Mouse (Mus musculus) cerebellum, adult (tissue): ENCODE measurements around the gene Celf6.

Experiments used
- ATAC-seq: cut with Nextera tagmentation; 2 replicates; pipeline ENCODE4 v1.9.2; 2017; ENCODE audit warnings: mild to moderate bottlenecking, moderate library complexity, mixed read lengths; ENCODE audit not compliant: insufficient number of reproducible peaks, low FRiP score, low TSS enrichment

Gene Celf6

GRCm38 (mm10) chr9:59584871-59585308 is 7.2 kb downstream of the Celf6 start:
- ATAC-seq = peak; percentile 65; the same call in 1 of the 2 replicates

GRCm38 (mm10) chr9:59588252-59588651 is 10.5 kb downstream of the Celf6 start:
- no peak for ATAC-seq

- no peak for ATAC-seq
These were observed 11.3 kb downstream of the Celf6 start for GRCm38 (mm10) chr9:59588710-59589671.

DNA sequence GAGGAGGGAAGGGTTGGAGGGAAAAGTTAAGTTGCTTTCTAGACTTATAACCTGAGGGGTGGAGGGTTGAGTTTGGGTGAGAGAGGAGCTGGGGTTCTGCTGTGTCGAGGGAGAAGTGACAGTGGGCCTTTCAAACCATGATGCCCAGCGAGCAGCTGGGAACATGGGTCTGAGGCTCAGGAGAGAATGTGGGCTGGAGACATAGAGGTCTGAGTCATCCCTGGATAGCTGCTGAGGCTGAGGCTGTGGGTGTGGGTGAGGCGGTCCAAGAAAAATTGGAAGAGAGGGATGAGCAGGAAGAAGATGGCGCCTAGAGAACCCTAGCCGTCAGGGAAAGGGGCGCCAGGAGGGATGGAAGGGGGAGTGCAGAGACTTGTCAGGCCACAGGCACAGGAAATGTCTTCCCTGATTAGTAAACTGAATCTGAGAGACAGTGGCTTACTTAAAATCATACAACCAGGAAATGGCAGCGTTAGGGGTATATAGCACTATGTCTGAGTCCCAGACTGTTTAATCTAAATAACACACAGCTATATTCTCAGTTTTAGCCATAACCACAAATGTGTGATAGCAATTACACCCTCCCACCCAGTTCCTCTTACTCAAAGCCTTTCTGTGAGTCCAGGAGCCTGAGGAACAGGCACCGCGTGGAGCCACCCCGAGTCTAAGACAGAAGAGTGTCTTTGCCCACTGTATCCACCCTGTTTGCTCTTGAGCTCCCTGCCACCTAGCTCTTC is 12.2 kb downstream of the Celf6 start:
- no peak for ATAC-seq

GRCm38 (mm10) chr9:59601661-59602060 is 23.9 kb downstream of the Celf6 start:
- ATAC-seq = no peak

GRCm38 (mm10) chr9:59605967-59606366 is 28.2 kb downstream of the Celf6 start:
- ATAC-seq = no peak

DNA sequence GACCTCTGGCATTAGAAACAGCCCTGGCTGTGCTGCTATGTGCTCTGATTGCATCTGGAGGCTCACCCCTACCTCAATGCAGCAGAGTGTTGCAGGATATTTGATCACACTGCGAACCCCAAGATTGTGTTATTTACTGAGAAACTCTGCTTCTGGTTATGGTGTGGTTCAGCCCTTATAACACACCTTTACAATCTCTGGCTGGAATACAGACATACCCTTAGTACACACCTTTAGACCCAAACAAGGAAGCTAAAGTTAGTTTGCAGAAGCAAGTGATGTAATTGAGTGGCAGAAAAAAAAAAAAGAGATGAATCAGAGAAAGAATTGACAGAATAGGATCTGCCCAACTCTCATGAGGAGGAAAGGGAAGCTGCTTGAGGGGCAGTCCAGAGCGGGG is 33.2 kb downstream of the Celf6 start:
- ATAC-seq = no peak

DNA sequence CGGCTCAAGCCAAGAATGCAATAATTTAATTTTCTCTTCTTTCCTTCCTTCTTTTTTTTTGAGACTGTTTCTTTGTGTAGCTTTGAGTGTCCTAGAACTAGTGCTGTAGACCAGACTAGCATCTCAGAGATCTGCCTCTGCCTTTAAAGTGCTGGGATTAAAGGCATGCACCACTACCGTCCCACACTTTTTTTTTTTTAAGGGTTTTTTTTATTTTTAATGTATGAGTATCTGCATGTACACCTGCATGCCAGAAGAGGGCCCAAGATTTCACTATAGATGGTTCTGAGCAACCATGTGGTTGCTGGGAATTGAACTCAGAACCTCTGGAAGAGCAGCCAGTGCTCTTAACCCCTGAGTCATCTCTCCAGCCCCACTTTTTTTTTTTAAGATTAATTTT is 38.1 kb downstream of the Celf6 start:
- ATAC-seq = no peak

DNA sequence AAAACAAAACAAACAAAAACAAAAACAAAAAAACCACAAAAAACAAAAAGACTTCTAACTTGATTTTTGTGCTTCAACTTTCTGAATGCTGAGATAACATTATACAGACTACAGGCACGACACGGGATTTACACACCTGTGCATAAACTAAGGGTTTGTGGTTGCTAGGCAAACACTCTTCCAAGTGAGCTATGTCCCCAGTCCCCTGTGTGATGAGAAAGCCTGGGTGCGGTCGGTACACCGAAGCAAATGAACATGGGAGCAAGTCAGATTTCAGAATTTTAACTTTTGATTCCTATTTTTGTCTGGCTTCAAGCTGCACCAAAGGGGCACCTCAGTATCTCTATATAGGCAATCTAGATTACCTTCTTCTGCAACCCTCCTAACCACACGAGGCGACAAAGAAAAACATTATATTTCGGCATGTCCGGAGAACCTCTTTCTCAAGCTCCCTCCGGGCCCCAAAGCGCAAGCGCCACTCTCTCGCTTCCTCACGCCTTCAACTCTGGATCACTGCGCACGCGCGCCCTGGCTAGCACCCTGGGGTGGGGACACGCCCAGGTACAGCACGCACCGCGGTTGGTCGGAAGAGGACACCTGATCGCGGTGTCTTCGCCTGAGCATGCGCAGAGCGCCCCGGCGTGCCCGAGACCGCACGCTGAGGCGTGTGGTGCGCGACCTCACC is 39.0 kb downstream of the Celf6 start, which contains the start of gene Parp6:
TSS of gene Parp6 (plus strand) at position 663 of the 685 bp plus-strand sequence.
- ATAC-seq = peak; percentile 93

DNA sequence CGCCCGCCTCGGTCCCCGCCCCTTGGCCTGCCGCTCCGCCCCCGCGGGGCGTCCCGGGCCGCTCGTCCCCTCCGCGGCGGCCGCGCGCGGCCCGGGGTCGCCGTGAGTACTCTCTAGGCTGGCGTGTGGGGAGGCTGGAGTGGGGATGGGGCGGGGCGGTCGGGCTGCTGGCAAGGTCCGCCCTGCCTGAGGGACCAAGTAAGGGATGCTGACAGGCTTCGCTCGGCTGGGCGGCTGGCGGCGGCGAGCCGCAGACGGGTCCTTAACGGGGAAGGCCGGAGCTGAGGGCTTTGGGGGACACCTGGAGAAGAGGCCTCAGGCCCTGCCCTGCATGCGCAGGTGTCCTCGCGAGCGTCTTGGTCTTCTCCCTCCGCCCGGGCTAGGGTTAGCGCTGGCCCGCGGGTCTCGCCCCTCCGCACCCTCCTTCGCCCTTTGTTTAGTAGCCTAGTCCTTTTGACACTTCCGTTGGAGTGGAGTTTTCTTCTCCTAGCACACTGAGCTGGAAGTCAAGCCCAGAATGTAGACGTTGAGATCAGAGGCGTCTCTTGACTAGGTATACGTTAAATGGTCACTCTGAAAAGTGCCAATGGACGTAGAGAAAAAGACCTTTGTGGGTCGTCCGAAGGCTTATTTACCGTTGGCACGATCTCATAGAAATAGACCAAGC is 39.7 kb downstream of the Celf6 start:
- ATAC-seq = peak; percentile 83

GRCm38 (mm10) chr9:59638372-59638771 is 60.7 kb downstream of the Celf6 start:
- no peak for ATAC-seq

GRCm38 (mm10) chr9:59639936-59640335 is 62.2 kb downstream of the Celf6 start:
- no peak for ATAC-seq

GRCm38 (mm10) chr9:59641320-59641719 is 63.6 kb downstream of the Celf6 start:
- no peak for ATAC-seq

GRCm38 (mm10) chr9:59649911-59650310 is 72.2 kb downstream of the Celf6 start:
- no peak for ATAC-seq

- no peak for ATAC-seq
These were observed 75.7 kb downstream of the Celf6 start for GRCm38 (mm10) chr9:59653371-59653770.

- no peak for ATAC-seq
These were observed 76.8 kb downstream of the Celf6 start for GRCm38 (mm10) chr9:59654450-59654983.

DNA sequence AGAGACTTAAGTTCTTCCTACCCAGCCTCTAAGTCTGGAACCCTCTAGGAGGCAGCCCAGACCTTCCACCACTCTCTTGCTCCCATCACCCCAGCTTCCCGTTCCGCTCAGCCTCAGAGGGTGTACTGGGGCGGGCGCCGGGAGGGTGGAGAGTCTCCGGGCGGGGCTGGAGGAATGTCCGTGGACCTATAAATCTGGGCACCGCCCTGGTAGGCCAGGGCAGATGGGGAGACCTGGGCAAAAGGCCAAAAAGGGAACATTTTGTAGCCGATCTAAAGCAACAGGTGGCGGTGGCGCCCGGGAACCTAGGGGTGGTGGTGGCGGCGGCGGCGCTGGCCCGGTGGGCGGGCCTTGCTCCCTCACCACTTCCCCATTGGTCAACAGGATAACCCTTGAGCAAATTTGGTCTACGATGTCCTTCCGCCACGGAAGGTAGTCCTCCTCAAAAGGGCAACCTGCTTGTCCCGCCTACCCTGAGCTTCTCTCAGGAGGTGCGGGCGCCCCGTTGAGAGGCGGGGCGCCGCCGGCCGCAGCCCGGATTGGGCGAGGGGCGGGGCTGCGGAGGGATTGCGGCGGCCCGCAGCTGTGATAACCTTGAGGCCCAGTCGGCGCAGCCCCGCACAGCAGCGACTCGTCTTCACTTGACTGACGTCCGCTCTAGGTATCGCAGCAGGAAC is 78.4 kb downstream of the Celf6 start, which contains the start of gene Pkm:
TSS of gene Pkm (plus strand) at position 411 of the 677 bp plus-strand sequence.
- ATAC-seq = peak; percentile 82
